Comparison of ENCODE assay signal across 20 mouse cellular contexts in genomic region chr10:19472949-19473535, GRCm38 (mm10).
"Had no signal": no experiment of that assay in that cellular context is flagged by ENCODE, and none has a peak within 500 bp of the region (broad histone marks: within the 10 kb centered on the region; RNA-seq: fewer than 3 reads in every experiment).

No protein-coding gene starts in this region.

- H3K9me3 ChIP-seq: heart, embryonic 10.5 days; heart, embryonic 12.5 days; hindbrain, embryonic 10.5 days; hindbrain, embryonic 12.5 days; intestine, embryonic 15.5 days; limb, embryonic 15.5 days; liver, embryonic 12.5 days had no signal

- H3K4me3 ChIP-seq: heart, embryonic 10.5 days; heart, embryonic 12.5 days; hindbrain, embryonic 10.5 days; hindbrain, embryonic 12.5 days; intestine, embryonic 15.5 days; layer of hippocampus, adult 2 months; left cerebral cortex, adult 2 months; limb, embryonic 15.5 days; liver, embryonic 12.5 days had no signal

- H3K36me3 ChIP-seq: heart, embryonic 10.5 days; heart, embryonic 12.5 days; hindbrain, embryonic 10.5 days; hindbrain, embryonic 12.5 days; intestine, embryonic 15.5 days; limb, embryonic 15.5 days; liver, embryonic 12.5 days had no signal

- ATAC-seq: hindbrain, embryonic 16.5 days; inflammation-experienced regulatory T-cells, adult 6 months; intestine, embryonic 15.5 days; intestine, postnatal 0 days; liver, embryonic 12.5 days had no signal

- H3K4me2 ChIP-seq: heart, embryonic 12.5 days; hindbrain, embryonic 12.5 days; hindbrain, embryonic 14.5 days; intestine, embryonic 15.5 days; liver, embryonic 12.5 days had no signal

- H3K27ac ChIP-seq: heart, embryonic 10.5 days; hindbrain, embryonic 10.5 days; hindbrain, embryonic 12.5 days; hindbrain, embryonic 14.5 days; intestine, embryonic 15.5 days; layer of hippocampus, adult 2 months; left cerebral cortex, adult 2 months; limb, embryonic 15.5 days; liver, embryonic 12.5 days had no signal

- H3K9ac ChIP-seq: heart, embryonic 12.5 days; hindbrain, embryonic 12.5 days; hindbrain, embryonic 14.5 days; intestine, embryonic 15.5 days; limb, embryonic 15.5 days; liver, embryonic 12.5 days had no signal

- H3K4me1 ChIP-seq: heart, embryonic 10.5 days; heart, embryonic 12.5 days; hindbrain, embryonic 10.5 days; hindbrain, embryonic 12.5 days; intestine, embryonic 15.5 days; liver, embryonic 12.5 days had no signal

- DNase-seq: gastrocnemius, postnatal 14 days; heart, postnatal 4 days; kidney, adult 18-20 months; kidney, adult 8-10 months; kidney, postnatal 10 days; kidney, postnatal 25 days; kidney, postnatal 4 days had no signal

- H3K27me3 ChIP-seq: heart, embryonic 12.5 days; intestine, embryonic 15.5 days; limb, embryonic 15.5 days; liver, embryonic 12.5 days had no signal
